Mouse (Mus musculus) R1 (cell line): ENCODE results near the gene Orm2.
A peak's percentile ranks its signal among the peaks of the same experiment; 100 is the strongest.

Source experiments
- DNase-seq: peaks from one replicate; pipeline ENCODE4 v3.0.0-alpha.2; 2018; ENCODE audit warnings: low read depth, low spot score

Gene Orm2

GRCm38 (mm10) chr4:63405051-63405450 lies 42.8 kb downstream of the Orm2 start:
- no peak for DNase-seq

- no peak for DNase-seq
Observed at GRCm38 (mm10) chr4:63405683-63406082, 43.4 kb downstream of the Orm2 start.

- no peak for DNase-seq
Observed at GRCm38 (mm10) chr4:63408247-63408646, 46.0 kb downstream of the Orm2 start.

- DNase-seq: peak; percentile 41
Observed at GRCm38 (mm10) chr4:63408649-63409048, 46.4 kb downstream of the Orm2 start.

GRCm38 (mm10) chr4:63409317-63409907 lies 47.2 kb downstream of the Orm2 start:
- DNase-seq: no peak

GRCm38 (mm10) chr4:63409908-63410582 lies 47.8 kb downstream of the Orm2 start:
- DNase-seq: peak; percentile 96

GRCm38 (mm10) chr4:63410583-63410934 lies 48.3 kb downstream of the Orm2 start:
- peak; percentile 96 for DNase-seq

- no peak for DNase-seq
Observed at GRCm38 (mm10) chr4:63411222-63411621, 49.0 kb downstream of the Orm2 start.

- DNase-seq: no peak
Observed at GRCm38 (mm10) chr4:63414951-63415350, 52.7 kb downstream of the Orm2 start.
